Mouse (Mus musculus) ES-Bruce4 (cell line): ENCODE data around the gene Pskh1. TPM values are rescaled to one million over a fixed set of nuclear protein-coding genes. Genes with fewer than 3 reads are reported as not detected.

Experiments
- H3K27ac ChIP-seq: 2 replicates; pipeline ENCODE4 v1.5.1; 2012; ENCODE audit warnings: low read length, inconsistent platforms; ENCODE audit not compliant: insufficient read depth
- H3K27me3 ChIP-seq: 2 replicates; pipeline ENCODE4 v1.6.1; 2012; ENCODE audit warnings: mild to moderate bottlenecking, low read length, inconsistent platforms; ENCODE audit not compliant: control insufficient read depth, poor library complexity, insufficient read depth, severe bottlenecking
- H3K36me3 ChIP-seq: 2 replicates; pipeline ENCODE4 v1.6.1; 2012; ENCODE audit warnings: inconsistent platforms, mild to moderate bottlenecking, low read length, moderate library complexity; ENCODE audit not compliant: control insufficient read depth, poor library complexity, insufficient read depth, severe bottlenecking
- H3K4me1 ChIP-seq: one replicate; pipeline ENCODE4 v1.8.1; 2011; ENCODE audit warnings: low read length; ENCODE audit not compliant: control insufficient read depth, insufficient read depth
- H3K4me3 ChIP-seq: 2 replicates; pipeline ENCODE4 v1.5.1; 2011; ENCODE audit warnings: low read depth, mild to moderate bottlenecking, low read length
- H3K9ac ChIP-seq: 2 replicates; pipeline ENCODE4 v1.6.1; 2012; ENCODE audit warnings: low read depth, mild to moderate bottlenecking, inconsistent platforms; ENCODE audit not compliant: poor library complexity, severe bottlenecking
- H3K9me3 ChIP-seq: replicated peaks from 2 replicates; pipeline ENCODE4 v1.6.1; 2012; ENCODE audit warnings: mild to moderate bottlenecking, low read length, inconsistent platforms; ENCODE audit not compliant: control insufficient read depth, poor library complexity, insufficient read depth, severe bottlenecking
- CTCF ChIP-seq: IDR thresholded peaks from one replicate; pipeline ENCODE4 v1.8.1; 2011; ENCODE audit warnings: low read depth, low read length
- EP300 ChIP-seq: IDR thresholded peaks from 2 replicates; pipeline ENCODE4 v1.6.1; 2011; ENCODE audit warnings: low read depth, low read length; ENCODE audit not compliant: insufficient read depth
- POLR2A ChIP-seq: IDR thresholded peaks from one replicate; pipeline ENCODE4 v1.8.1; 2011; ENCODE audit warnings: low read length; ENCODE audit not compliant: insufficient read depth
- polyA plus RNA-seq: library from polyadenylated mRNA; stranded (reverse); fragments of >200 nt; gene quantifications from 2 replicates; pipeline ENCODE4 v1.2.4, GENCODE M21; 2011; ENCODE audit warnings: low read depth; ENCODE audit not compliant: missing spikeins, insufficient read depth, insufficient read length

Pskh1 gene
- polyA plus RNA-seq, 1 experiment = 27.4 TPM

DNA sequence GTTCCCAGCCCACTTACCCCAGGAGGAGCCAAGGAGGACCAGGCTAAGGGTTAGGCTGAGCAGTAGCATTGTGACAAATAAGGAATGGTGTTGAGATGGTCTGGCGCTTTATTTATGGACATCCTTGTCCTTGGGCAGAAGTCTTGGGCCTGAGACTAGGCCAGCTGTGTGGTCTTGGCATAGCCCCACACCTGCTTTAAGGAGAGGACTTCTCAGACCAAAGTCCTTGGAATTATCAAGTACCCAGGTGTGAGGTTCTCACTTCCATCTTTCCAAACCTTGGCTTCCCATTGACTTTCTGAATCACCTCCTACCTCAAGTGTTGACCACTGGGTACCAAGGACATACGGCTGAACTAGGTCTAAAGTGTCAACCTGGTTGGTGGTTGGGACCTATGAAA lies 33.5 kb downstream of the Pskh1 start, which contains the start of gene Ctrl:
Gene Ctrl (minus strand): TSS at position 101 of the 400 bp plus-strand sequence.
- Histone ChIP-seq H3K27me3 (no peaks in the 10 kb centered on the region), H3K27ac (no peak within 1 kb of the TSS), H3K36me3 (no peaks in the 10 kb centered on the region), H3K9me3 (no peaks in the 10 kb centered on the region), H3K4me3 (no peak within 1 kb of the TSS), H3K9ac (no peak within 1 kb of the TSS), H3K4me1 (no peaks in the 10 kb centered on the region)
- TF ChIP-seq POLR2A (no peak), EP300 (no peak), CTCF (no peak)

DNA sequence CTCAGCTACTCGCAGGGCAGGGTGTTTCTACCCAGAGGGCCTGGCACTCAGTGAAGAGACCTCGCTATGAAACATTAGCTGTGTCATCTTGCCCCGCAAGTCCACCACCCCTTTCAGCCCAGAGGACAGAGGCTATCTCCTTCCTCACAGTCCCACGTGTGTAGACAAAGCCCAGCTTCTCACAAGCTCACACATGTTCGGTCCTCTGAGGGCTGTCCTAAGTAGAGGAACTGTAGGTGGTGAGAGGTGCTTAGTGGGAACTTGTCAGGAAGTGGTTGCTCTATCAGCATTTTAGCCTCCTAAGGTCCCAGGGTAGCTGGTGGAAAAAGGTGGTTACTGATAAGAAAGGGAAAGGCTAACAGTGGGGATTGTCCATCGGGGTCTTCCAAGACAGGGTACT lies 34.9 kb downstream of the Pskh1 start:
- H3K9ac ChIP-seq = no peak overlapping the region
- no peak overlapping the region for H3K4me3 ChIP-seq
- H3K36me3 ChIP-seq = no peaks in the 10 kb centered on the region
- H3K4me1 ChIP-seq = no peaks in the 10 kb centered on the region
- no peak overlapping the region for H3K27ac ChIP-seq
- H3K9me3 ChIP-seq = no peaks in the 10 kb centered on the region
- TF ChIP-seq POLR2A (no peak), EP300 (no peak), CTCF (no peak)
- no peaks in the 10 kb centered on the region for H3K27me3 ChIP-seq

DNA sequence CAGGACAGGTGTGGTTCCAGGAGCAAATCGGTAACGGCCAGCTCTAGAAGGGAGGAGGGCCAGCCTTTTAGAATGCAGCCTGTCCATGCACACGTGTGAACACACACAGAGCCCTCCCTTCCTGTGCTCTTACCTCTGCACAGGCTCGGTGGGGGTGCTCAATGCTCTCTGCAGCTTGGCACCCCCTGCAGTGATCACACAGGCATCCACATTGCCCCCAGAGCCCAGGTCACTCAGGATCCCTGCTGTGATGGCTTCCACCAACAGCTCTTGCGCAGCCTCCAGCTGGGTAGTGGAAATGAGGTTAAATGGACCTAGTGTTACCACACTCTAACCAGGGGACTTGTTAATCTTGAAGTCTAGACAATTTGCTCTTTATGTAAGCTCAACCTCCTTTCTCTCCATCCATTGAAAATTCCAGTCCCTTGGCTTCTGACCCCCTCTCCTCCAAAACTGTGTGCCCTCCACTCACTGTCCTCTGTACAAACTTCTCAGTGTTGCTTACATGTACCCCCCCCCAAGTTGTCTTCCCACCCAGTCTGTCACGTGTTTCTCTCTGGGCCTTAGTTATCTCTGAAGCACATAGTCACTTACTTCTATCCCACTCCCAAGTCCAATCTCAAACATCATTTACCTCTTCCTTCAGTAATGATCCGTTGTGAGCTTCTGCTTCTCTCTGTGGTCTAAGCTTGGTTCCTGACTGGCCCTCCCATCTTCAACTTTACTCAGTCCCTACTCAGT lies 35.8 kb downstream of the Pskh1 start:
- Histone ChIP-seq H3K27me3 (no peaks in the 10 kb centered on the region), H3K9ac (peak overlapping the region; percentile 36), H3K4me1 (no peaks in the 10 kb centered on the region), H3K36me3 (no peaks in the 10 kb centered on the region), H3K9me3 (no peaks in the 10 kb centered on the region), H3K4me3 (peak overlapping the region; percentile 73), H3K27ac (no peak overlapping the region)
- TF ChIP-seq EP300 = no peak
- TF ChIP-seq CTCF = no peak
- no peak for TF ChIP-seq POLR2A

DNA sequence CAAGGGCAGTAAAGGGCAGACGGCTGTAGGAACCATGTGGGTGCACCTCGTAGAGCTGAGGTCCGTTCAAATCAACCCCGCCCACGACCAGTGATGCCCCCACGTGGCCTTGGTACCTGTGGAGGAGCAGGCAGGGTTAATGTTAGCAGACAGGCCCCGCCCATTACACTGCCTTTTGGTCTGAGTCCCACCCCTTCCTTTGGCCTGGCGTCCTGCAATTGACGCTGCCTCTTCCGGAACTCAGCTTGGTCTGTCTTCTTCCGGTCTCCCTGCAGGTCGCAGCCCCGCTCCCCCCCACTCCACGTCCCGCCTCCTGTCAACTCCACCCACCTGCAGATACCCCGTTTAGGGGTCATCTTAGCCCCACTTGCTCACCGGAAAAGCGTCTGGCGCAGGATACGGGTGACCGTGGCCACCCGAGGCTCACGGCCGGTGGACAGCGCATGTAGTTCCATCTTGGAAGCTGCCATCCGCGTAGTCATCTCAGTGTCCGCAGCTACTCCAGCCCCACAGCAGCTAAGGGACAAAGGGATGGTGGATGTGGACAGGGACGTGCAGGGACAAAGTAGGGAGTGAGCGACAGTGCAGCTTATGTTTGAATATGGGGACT lies 36.7 kb downstream of the Pskh1 start:
- Histone ChIP-seq H3K9ac (peak overlapping the region; percentile 36), H3K27me3 (no peaks in the 10 kb centered on the region), H3K27ac (no peak overlapping the region), H3K4me1 (no peaks in the 10 kb centered on the region), H3K9me3 (no peaks in the 10 kb centered on the region), H3K4me3 (peak overlapping the region; percentile 73), H3K36me3 (no peaks in the 10 kb centered on the region)
- TF ChIP-seq POLR2A (peak; percentile 4), CTCF (no peak), EP300 (peak; percentile 40; the same call in 1 of the 2 replicates)

DNA sequence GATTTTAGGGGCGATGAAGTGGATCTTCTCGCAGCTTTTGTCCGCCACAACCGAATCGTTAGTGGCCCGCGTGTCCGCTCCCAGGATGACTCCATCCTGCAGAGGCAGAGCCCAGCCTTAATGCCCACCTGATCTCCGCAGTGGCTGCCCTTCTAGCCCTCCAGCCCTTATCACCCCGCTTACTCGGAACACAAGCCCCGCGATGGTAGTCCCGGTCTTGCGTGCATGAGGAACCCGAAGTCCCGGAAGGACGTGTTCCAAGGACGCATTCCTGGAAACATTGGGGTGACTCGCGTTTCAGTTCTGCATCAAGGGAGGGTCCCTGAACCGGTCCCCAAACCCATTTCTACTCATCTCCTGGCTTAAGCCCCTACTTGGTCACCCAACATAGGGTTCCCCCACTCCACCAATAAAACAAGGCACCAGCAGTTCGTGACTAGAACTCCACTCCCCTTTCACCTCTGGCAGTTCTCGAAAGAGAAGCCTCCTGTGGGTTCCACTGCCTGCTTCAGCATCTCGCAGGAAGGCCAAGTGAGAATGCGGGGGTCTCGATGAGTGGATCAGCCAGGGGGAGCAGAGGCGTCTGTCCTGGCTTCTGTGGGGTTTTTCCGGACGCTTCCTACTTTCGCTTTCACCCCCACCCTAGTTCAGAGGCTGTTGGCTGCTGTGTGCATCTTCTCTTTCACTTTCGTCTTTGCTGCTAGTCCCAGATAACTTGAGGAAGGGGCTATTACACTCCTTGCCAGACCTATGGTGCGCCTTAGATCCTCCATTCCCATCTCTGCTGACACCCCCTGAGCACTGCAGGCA lies 37.5 kb downstream of the Pskh1 start:
- H3K27ac ChIP-seq = no peak overlapping the region

DNA sequence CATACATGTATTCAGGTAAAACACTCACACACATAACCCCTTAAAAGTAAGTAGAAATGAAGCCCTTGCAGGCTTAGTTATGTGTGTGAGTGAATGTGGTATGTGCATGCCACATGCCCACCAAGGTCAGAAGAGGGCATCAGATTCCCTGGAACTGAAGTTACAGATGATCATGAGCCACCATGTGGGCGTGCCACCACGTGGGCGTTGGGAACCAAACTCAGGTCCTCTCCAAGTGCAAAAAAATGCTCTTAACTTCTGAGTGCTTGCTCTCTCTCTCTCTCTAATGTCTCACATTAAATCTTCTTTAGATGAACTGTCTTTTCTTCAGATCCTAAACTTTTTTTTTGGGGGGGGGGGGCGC lies 38.0 kb downstream of the Pskh1 start, which contains the start of gene Psmb10:
Gene Psmb10 (minus strand): TSS at position 139 of the 364 bp plus-strand sequence.
- Histone ChIP-seq H3K4me3 (peak within 1 kb of the TSS; percentile 73), H3K27me3 (no peaks in the 10 kb centered on the region), H3K9ac (peak within 1 kb of the TSS; percentile 36), H3K27ac (no peak within 1 kb of the TSS), H3K4me1 (no peaks in the 10 kb centered on the region), H3K9me3 (no peaks in the 10 kb centered on the region), H3K36me3 (peaks cover 2% of the 10 kb centered on the region)
- TF ChIP-seq POLR2A (no peak), CTCF (no peak), EP300 (no peak)

More for the DNA sequence above, 37.5 kb downstream of the Pskh1 start:
- Histone ChIP-seq H3K4me1 (no peaks in the 10 kb centered on the region), H3K36me3 (no peaks in the 10 kb centered on the region), H3K9ac (peak overlapping the region; percentile 36), H3K9me3 (no peaks in the 10 kb centered on the region), H3K4me3 (peak overlapping the region; percentile 73), H3K27me3 (no peaks in the 10 kb centered on the region)
- no peak for TF ChIP-seq CTCF
- TF ChIP-seq POLR2A = no peak
- no peak for TF ChIP-seq EP300
